Comparison of ENCODE assay signal across 18 mouse cellular contexts in the genomic region with DNA sequence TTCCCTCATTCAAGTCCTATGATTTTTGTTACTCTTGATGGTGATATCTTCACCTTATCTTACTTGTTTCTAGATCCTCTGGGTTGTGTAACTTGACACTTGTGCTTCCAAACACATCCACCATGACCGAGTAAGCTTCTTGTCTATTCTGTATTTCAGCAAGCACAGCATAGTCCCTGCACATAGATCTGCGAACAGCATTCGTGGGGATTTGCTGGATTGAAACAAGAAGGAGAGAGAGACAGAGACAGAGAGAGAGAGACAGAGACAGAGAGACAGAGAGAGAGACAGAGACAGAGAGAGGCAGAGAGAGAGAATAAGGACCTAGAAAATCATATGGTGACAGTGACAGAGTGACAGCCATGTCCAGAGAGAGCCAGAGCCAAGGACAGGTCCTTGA.
DNase-seq lines count a peak whose midpoint lies in the region; ATAC-seq lines count a peak whose summit lies in the region.
"Had no signal": no experiment of that assay in that cellular context is flagged by ENCODE, and none has a peak within 500 bp of the region (broad histone marks: within the 10 kb centered on the region; RNA-seq: fewer than 3 reads in every experiment).

No protein-coding gene starts in this region.

- H3K27ac ChIP-seq in heart, embryonic 10.5 days: no peak overlapping the region
- no peak overlapping the region for H3K27ac ChIP-seq in midbrain, embryonic 11.5 days (ENCODE audit: low read depth, low read length)
- H3K27ac ChIP-seq in midbrain, embryonic 14.5 days (replicated peaks; ENCODE audit: low read depth, low read length): no peak overlapping the region

- 70% methylated on average over 3 of the region's 3 CpGs for WGBS in heart, embryonic 10.5 days
- 83% methylated on average over 3 of the region's 3 CpGs for WGBS in midbrain, embryonic 11.5 days
- WGBS in midbrain, embryonic 14.5 days: 87% methylated on average over 3 of the region's 3 CpGs

- peak; percentile 63 for DNase-seq in heart, adult 11 months
- no peak for DNase-seq in heart, embryonic 10.5 days (ENCODE audit: low spot score)
- DNase-seq in midbrain, embryonic 11.5 days (ENCODE audit: low spot score, missing footprints): peak; percentile 57
- DNase-seq in midbrain, embryonic 14.5 days: no peak
- DNase-seq: adrenal gland, adult 8-10 months; adrenal gland, postnatal 10 days; adrenal gland, postnatal 14 days; adrenal gland, postnatal 25 days; adrenal gland, postnatal 36 days; B cell, adult 2 months; cerebellum, adult 11 months; cerebellum, adult 11-12 months; cerebellum, adult 18-20 months had no signal

- H3K36me3 ChIP-seq in heart, embryonic 10.5 days: no peaks in the 10 kb centered on the region
- no peaks in the 10 kb centered on the region for H3K36me3 ChIP-seq in midbrain, embryonic 11.5 days (ENCODE audit: control insufficient read depth, insufficient read depth, low read length)
- H3K36me3 ChIP-seq in midbrain, embryonic 14.5 days (ENCODE audit: control insufficient read depth, insufficient read depth, low read length): no peaks in the 10 kb centered on the region

- peaks cover 4% of the 10 kb centered on the region; the same call in 1 of the 2 replicates for H3K4me1 ChIP-seq in heart, embryonic 10.5 days
- no peaks in the 10 kb centered on the region for H3K4me1 ChIP-seq in midbrain, embryonic 11.5 days (ENCODE audit: control insufficient read depth, insufficient read depth, low read length)
- no peaks in the 10 kb centered on the region for H3K4me1 ChIP-seq in midbrain, embryonic 14.5 days (ENCODE audit: control insufficient read depth, insufficient read depth, low read length)

- H3K4me3 ChIP-seq in heart, embryonic 10.5 days: no peak overlapping the region
- no peak overlapping the region for H3K4me3 ChIP-seq in midbrain, embryonic 11.5 days (ENCODE audit: low read depth, low read length)
- no peak overlapping the region for H3K4me3 ChIP-seq in midbrain, embryonic 14.5 days (replicated peaks; ENCODE audit: low read depth, low read length)

- H3K9ac ChIP-seq in midbrain, embryonic 11.5 days (ENCODE audit: low read length): no peak overlapping the region
- no peak overlapping the region for H3K9ac ChIP-seq in midbrain, embryonic 14.5 days (replicated peaks; ENCODE audit: low read length)

- no peaks in the 10 kb centered on the region for H3K9me3 ChIP-seq in heart, embryonic 10.5 days
- H3K9me3 ChIP-seq in midbrain, embryonic 11.5 days (ENCODE audit: control insufficient read depth, low read length): peaks cover 4% of the 10 kb centered on the region; the same call in 1 of the 2 replicates
- no peaks in the 10 kb centered on the region for H3K9me3 ChIP-seq in midbrain, embryonic 14.5 days (ENCODE audit: control insufficient read depth, low read length)
- H3K9me3 ChIP-seq: G1E had no signal

- no peaks in the 10 kb centered on the region for H3K27me3 ChIP-seq in heart, embryonic 10.5 days (ENCODE audit: insufficient read depth, poor library complexity, severe bottlenecking)
- H3K27me3 ChIP-seq in midbrain, embryonic 11.5 days (ENCODE audit: control insufficient read depth, insufficient read depth, low read length): no peaks in the 10 kb centered on the region
- no peaks in the 10 kb centered on the region for H3K27me3 ChIP-seq in midbrain, embryonic 14.5 days (ENCODE audit: control insufficient read depth, insufficient read depth, low read length)
- H3K27me3 ChIP-seq: CH12.LX, Patski had no signal

- H3K4me2 ChIP-seq in midbrain, embryonic 11.5 days: no peak overlapping the region
- H3K4me2 ChIP-seq in midbrain, embryonic 14.5 days (ENCODE audit: low read length): no peak overlapping the region

- no peak for ATAC-seq in midbrain, embryonic 11.5 days (ENCODE audit: low FRiP score)
- no peak for ATAC-seq in midbrain, embryonic 14.5 days (ENCODE audit: low FRiP score, low TSS enrichment)
- ATAC-seq: activated CD4-positive, CD25-positive, alpha-beta regulatory T cell, adult 4 months; CD4-positive, CD25-positive, alpha-beta regulatory T cell, adult 4 months; Patski had no signal

Comparison
In these comparisons a context has a peak if more than half of its experiments do, and no peak if none do; other contexts are left out.
1. DNase-seq: peak in heart, adult 11 months (single experiment) and midbrain, embryonic 11.5 days (single experiment); none in heart, embryonic 10.5 days (single experiment) and midbrain, embryonic 14.5 days (single experiment).